Mouse (Mus musculus): ENCODE results near the gene Fancm.
"Not testable (repeated sequence)": the region's sequence is repeated elsewhere in the genome, so short reads cannot be mapped to it uniquely, and the experiment has no call there.

The Fancm gene

DNA sequence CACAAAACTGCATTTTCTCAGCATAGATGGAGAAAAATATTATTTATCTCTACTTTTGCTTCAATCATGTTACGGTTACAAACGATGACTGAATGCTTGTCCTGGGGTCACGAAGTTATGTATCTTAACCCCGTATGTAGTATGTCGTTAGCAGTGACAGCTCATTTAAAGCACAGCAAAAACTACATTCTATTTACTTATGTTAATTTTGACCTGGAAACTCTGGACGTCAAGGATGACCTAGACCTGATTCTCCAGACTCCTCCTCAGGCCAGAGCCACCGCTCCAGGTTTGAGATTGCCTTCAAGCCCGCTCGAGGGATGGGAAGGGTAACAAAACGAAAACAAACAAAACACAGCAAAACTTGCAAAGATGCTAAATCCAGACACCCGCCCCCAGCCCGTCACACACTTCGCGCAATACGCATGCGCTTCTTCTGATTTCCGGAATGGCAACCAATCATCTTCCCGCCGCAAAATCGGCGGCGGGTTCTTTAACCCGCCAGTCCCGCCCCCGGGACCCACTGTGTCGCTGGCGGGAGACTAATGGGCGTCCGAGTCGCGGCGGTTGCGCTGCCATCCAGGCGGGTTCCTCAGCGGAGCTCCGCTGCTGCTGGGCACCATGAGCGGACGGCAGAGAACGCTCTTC, at the start of gene Fancm:
Gene Fancm, plus strand, starts transcription at position 519 of the 648 bp plus-strand sequence.
- DNase-seq: peak; percentile 89

DNA sequence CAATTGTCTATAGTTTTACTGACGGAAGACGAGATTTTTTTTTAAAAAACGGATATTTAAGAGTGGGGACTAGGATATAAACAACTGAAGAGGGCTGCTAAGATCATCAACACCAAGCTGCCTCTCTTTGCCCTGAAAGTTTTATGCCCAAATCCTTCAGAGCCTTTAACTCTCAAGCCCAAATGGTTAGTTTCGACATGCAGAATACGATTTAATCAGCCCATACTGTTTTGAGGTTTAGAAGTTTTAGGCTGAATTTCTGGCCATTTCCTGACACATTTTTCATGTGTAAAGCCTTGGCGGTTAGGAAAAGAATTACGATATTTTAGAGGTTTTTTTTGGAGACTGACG, 39.6 kb upstream of the Fancm start:
- DNase-seq: no peak

- peak; percentile 91 for DNase-seq
These were observed 39.1 kb upstream of the Fancm start, which contains the start of gene Prpf39 for GRCm38 (mm10) chr12:65036190-65036870. Gene Prpf39 (plus strand): TSS chr12:65036333.

- DNase-seq: no peak
These were observed 38.4 kb upstream of the Fancm start for GRCm38 (mm10) chr12:65036892-65037545.

GRCm38 (mm10) chr12:65037546-65037937, 37.9 kb upstream of the Fancm start:
- DNase-seq: no peak

GRCm38 (mm10) chr12:65048799-65049198, 26.6 kb upstream of the Fancm start:
- no peak for DNase-seq

DNA sequence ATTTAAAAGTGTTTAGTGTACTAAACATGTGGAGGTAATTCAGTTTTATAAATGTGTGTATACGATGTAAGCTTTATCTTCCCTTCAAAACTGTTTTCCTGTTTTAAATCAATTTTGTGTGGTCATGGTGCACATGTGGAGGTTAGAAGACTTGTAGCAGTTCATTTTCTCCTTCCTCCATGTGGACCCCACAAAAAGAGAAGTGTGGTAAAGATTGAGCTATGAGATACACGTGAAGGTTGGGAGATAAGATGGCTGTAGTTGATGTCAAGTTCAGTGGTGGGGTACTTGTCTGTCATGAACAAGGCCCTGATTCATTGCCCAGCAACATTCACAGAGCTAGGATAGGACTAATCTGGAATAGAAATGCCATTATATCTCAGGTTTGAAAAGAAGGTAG, 17.2 kb upstream of the Fancm start:
- no peak for DNase-seq

DNA sequence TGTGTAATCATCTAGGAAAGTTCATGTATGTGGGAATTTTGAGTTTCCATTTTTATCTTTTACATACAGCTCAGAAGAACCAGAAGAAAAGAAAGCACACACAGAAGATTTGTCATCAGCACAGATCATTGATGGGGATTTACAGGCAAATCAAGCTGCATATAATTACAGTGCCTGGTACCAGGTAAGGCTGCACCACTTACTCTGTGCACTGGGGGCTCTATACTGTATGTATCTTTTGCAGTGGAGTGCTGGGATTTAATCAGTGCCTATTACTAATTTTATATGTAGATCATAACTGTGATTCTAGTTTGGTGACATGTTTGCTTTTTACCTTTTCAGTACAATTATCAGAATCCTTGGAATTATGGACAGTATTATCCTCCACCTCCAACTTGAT, 14.3 kb upstream of the Fancm start:
- DNase-seq: no peak

DNA sequence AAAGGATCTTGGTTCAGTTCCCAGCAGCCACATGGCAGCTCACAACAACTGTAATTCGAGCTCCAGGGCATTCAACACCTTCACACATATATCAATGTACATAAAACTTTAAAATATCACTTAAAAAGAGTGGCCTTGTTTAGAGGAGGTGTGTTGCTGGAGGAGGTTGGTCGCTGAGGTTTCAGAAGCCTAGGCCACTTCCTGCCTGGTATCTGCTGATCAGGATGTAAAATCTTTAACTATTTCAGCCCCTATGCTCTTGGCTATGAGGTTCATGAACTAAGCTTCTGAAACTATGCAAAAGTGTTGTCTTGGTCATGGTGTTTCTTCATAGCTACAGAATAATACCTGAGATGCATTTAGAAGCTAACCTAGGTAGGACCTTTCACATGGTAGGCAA, 10.2 kb upstream of the Fancm start:
- DNase-seq: no peak

DNA sequence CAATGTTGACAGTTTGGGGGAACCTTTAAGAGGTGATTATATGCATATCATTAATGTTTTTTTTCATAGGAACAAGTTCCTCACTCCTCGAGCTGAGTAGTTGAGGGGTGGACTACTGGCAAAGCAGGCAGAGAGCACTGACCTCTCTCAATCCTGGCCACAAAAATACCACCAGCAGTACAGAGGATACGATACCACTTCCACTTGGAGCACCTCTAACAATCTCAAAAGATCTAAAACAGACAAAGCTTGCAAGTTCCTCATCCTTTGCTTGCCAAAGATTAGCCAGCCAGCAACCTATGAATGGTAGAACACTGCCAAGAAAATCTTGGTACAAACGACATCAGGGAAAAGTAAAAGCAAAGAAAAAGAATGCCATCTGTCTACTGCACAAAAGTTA, 9.2 kb upstream of the Fancm start:
- DNase-seq: no peak

GRCm38 (mm10) chr12:65068409-65068808, 7.0 kb upstream of the Fancm start:
- no peak for DNase-seq

GRCm38 (mm10) chr12:65072911-65073610, 2.3 kb upstream of the Fancm start:
- no peak for DNase-seq

GRCm38 (mm10) chr12:65073611-65074178, 1.7 kb upstream of the Fancm start, which contains the start of gene Fkbp3:
Gene Fkbp3 (minus strand): TSS chr12:65074007.
- DNase-seq: peak; percentile 98

GRCm38 (mm10) chr12:65074651-65075050, 752 bp upstream of the Fancm start:
- DNase-seq: peak; percentile 21

- no peak for DNase-seq
These were observed 419 bp downstream of the Fancm start for GRCm38 (mm10) chr12:65075733-65076310.

GRCm38 (mm10) chr12:65076906-65077305, 1.5 kb downstream of the Fancm start:
- DNase-seq: peak; percentile 16

GRCm38 (mm10) chr12:65108746-65109145, 33.3 kb downstream of the Fancm start:
- no peak for DNase-seq

DNA sequence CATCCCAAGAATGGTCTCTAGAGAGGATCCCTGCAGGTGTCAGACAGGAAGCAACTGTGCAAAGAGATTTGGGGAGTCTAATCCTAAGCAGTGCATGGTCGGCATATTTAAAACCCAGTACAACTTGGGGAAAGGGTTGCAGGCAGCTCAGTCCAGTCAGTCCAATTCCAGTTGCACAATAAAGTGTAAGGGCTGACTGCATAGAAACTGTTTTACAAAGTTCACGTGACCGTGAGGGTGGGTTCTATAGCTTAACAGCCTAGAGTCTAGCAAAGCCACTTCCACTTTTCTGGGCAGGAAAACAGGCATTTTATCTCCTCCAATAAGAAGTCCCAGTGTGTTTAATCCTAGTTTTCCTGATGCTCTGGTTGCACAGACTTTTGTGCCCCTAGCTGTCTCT, 36.1 kb downstream of the Fancm start:
- DNase-seq: no peak

GRCm38 (mm10) chr12:65112811-65113210, 37.4 kb downstream of the Fancm start:
- DNase-seq: no peak

GRCm38 (mm10) chr12:65113925-65114324, 38.5 kb downstream of the Fancm start:
- DNase-seq: no peak

DNA sequence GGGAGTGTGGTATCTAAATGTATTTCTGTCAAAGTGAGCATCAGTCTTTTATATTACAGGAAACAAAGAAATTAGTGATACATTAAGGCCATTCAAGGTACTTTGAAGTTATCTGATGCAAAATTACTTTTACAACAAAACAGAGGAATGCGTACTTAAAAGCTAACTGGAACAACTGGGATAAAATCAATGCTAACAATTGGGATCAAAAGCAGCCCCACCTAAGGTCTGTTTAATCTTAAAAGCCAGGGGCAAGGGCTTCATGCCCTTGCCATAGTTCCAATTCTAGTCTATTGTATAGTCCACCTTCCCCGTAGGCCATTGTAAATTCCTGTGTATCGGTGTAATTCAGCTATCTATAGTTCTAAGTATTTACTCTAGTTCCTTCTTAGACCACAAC, 39.6 kb downstream of the Fancm start:
- DNase-seq: not testable (repeated sequence)

DNA sequence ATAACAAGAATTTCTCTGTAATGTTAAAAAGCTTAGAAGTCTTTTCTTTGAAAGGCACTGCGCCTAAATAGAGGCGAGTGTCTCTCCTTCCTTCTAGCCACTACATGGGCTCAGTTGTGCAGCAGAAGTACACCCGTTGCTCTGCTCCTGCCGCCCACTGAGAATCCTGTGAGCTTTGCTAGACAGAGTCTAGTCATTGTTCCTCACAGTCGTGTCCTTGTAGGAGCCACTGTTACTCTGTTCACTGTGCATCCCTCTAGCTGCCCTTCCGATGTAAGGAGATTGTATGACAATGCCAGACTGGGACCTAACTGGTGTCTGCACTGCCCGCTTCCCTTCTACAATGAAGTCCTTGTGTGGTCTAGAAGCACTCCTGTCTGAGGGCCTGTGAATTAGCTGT, 43.6 kb downstream of the Fancm start:
- DNase-seq: no peak

- DNase-seq: no peak
These were observed 44.0 kb downstream of the Fancm start for GRCm38 (mm10) chr12:65119451-65119850.
